Mouse (Mus musculus) MEL-GATA-1-ER (cell line): ENCODE measurements around the gene Sesn2.

ENCODE experiments used
- DNase-seq: peaks from one replicate; pipeline ENCODE4 v3.0.0-alpha.2; 2012; ENCODE audit warnings: low read depth; ENCODE audit errors: extremely low read depth

Gene Sesn2

GRCm38 (mm10) chr4:132514555-132515135 is 4.3 kb upstream of the Sesn2 start:
- DNase-seq: peak; percentile 70

GRCm38 (mm10) chr4:132513395-132514273 is 3.3 kb upstream of the Sesn2 start:
- peak; percentile 78 for DNase-seq

- DNase-seq: no peak
These were observed 1.8 kb upstream of the Sesn2 start for GRCm38 (mm10) chr4:132512080-132512479.

- DNase-seq: no peak
These were observed 542 bp downstream of the Sesn2 start for GRCm38 (mm10) chr4:132509621-132510296.

- no peak for DNase-seq
These were observed 3.1 kb downstream of the Sesn2 start for GRCm38 (mm10) chr4:132507210-132507609.

- no peak for DNase-seq
These were observed 4.1 kb downstream of the Sesn2 start for GRCm38 (mm10) chr4:132506250-132506649.

GRCm38 (mm10) chr4:132505800-132506199 is 4.5 kb downstream of the Sesn2 start:
- DNase-seq: no peak

- no peak for DNase-seq
These were observed 5.1 kb downstream of the Sesn2 start for GRCm38 (mm10) chr4:132505034-132505738.

- DNase-seq: no peak
These were observed 7.0 kb downstream of the Sesn2 start for GRCm38 (mm10) chr4:132503344-132503743.

- peak; percentile 54 for DNase-seq
These were observed 8.7 kb downstream of the Sesn2 start for GRCm38 (mm10) chr4:132501639-132502038.

GRCm38 (mm10) chr4:132494271-132494918 is 15.9 kb downstream of the Sesn2 start:
- DNase-seq: no peak

GRCm38 (mm10) chr4:132492178-132493060 is 17.9 kb downstream of the Sesn2 start:
- no peak for DNase-seq

- DNase-seq: no peak
These were observed 18.6 kb downstream of the Sesn2 start for GRCm38 (mm10) chr4:132491748-132492147.

- DNase-seq: no peak
These were observed 19.2 kb downstream of the Sesn2 start for GRCm38 (mm10) chr4:132491057-132491456.

GRCm38 (mm10) chr4:132490273-132491010 is 19.9 kb downstream of the Sesn2 start:
- DNase-seq: no peak

GRCm38 (mm10) chr4:132488976-132489375 is 21.3 kb downstream of the Sesn2 start:
- no peak for DNase-seq

- DNase-seq: no peak
These were observed 21.8 kb downstream of the Sesn2 start for GRCm38 (mm10) chr4:132488521-132488920.

- no peak for DNase-seq
These were observed 25.5 kb downstream of the Sesn2 start for GRCm38 (mm10) chr4:132484820-132485219.

GRCm38 (mm10) chr4:132484231-132484630 is 26.1 kb downstream of the Sesn2 start:
- DNase-seq: no peak
